Mouse (Mus musculus) gastrocnemius, postnatal 25 days (tissue): ENCODE results near the gene Tmem100. TPM values are rescaled to one million over a fixed set of nuclear protein-coding genes. Genes with fewer than 3 reads are reported as not detected.

Experiments used
- DNase-seq: peaks from one replicate; pipeline ENCODE4 v3.0.0; 2022
- total RNA-seq, 2 experiments: library from RNA; stranded (reverse); gene quantifications; 1 replicate in 1 of 2; 2 replicates in 1 of 2; pipeline ENCODE4 v1.2.3; 2021

Gene Tmem100
- total RNA-seq, 2 experiments from 2014 or later: 6.9 to 15.7 TPM

- DNase-seq: no peak
Measured at GRCm38 (mm10) chr11:90059241-90059640, 29.1 kb downstream of the Tmem100 start.

DNA sequence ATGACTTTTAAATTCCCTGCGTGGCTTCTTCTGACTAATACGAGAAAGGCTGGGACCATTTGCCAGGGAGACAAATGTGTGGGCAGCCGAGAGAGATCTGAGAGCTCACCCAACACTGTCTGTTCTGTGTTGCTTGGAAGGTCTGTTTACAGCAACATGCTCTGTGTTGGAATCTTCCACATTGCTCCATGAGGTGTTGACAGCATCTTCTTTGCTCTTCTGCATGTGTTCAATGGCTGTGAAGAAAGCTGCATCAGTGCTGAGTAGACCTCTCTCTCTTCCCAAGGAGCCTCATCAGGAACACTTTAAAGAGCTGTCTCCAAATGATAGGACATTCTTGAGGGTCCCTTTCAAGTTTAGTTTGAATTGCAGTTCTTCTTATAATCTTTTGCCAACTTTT is 32.5 kb downstream of the Tmem100 start:
- no peak for DNase-seq

DNA sequence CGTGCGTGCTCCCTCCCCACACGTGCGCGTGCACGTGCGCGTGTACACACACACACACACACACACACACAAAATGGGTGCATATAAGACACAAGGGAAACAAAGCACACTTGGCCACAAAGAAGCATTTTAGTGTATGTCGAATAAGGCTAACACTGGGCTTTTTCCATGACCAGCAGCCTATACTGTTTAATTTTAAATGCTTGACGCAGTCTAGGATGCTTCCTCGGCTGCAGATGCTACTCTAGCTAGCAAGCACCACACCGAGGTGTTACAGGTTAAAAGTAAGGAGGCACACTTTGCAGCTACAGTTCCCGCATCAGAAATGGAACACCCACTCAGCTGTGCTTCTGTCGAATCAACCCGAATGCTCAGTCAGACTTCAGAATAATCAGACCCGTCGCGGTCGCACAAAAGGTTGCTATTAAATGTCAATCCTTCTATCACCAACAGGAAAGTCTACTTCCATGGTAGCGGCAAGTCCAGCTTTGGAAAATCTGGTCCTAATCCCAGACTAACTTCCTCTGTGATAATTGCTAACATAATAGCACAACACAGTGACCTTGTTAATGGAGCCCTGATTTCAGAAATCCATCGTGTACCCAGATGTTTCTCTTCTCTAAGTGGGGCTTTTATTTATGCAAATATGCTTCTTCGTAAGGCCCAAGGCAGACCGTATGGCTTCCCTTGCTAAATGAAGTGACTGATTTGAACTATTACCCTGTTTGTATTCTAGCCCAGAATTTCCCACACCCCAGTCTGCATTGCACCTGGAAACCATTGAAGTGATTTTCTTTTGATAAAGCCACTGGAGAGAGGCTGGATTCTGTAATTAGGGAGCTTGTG is 36.5 kb downstream of the Tmem100 start:
- no peak for DNase-seq

DNA sequence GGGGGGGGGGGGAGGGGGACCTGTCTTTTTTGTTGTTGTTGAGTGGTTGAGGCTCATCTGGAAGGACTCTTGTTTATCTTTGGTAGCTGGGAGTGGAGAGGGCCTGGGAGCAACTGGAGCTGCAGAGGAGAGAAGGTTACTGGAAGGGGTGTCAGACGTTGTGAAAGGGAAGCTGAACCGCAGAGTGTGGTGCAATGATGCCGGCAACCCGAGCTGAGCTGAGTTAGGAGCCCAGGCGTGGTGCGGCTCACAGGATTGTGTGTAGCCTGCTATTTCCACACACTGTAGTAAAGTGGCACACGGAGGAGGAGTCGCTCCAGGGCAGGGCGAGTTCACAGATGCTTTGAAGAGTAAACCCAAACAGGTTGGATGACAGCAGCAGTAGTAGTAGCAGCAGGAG is 41.6 kb downstream of the Tmem100 start:
- peak; percentile 79 for DNase-seq

- no peak for DNase-seq
Measured at GRCm38 (mm10) chr11:90073201-90073600, 43.1 kb downstream of the Tmem100 start.

- peak; percentile 20 for DNase-seq
Measured at GRCm38 (mm10) chr11:90076666-90077065, 46.5 kb downstream of the Tmem100 start.

DNA sequence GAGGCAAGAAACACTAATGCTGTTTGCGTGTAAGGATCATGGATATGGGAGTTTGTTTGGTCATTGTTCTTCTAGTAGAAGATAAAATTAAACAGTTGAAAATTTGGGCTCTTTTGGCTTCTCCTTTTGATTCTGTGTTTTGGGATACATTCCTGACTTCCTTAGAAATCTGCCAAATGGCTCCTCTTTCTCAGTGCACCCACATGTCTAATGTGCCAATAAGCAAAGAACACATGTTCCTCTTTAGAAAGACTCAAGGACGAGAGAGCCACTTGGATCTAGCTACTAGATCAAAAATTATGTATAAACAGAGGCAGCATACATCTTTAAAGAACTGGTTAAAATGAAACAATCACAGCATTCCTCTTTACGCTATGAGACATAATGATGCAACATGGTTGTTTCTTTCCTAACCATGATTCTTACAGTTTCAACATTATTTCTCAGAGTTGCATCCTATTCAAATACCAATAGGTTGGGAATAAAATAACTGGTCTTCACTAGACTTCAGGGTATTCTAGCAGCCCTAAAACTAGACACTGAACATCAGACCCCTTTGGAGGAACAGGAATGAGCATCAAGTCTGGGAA is 50.6 kb downstream of the Tmem100 start:
- no peak for DNase-seq

- DNase-seq: no peak
Measured at GRCm38 (mm10) chr11:90081820-90082596, 51.9 kb downstream of the Tmem100 start.

DNA sequence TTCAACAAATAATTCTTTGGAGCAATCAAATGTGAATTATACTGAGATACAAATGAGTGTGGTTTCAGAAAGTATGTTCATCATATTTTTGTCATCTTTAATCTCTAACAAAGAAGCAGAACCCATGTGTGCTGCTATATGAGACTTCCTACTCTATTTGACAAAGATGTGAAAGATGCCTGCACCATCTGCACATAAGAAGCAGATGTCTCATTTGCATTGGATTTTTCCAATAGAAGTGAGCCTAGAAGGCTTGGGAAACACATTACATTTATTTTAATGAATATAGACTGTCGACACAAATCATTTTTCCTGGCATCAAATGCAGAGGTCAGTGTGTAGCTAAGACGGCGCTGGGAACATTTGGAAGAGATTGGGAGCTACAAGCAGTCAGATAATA is 52.9 kb downstream of the Tmem100 start:
- DNase-seq: no peak

GRCm38 (mm10) chr11:90084166-90084565 is 54.0 kb downstream of the Tmem100 start:
- DNase-seq: no peak

Other genes starting within 250 kb of the Tmem100 start
- 1 to 10 TPM; 2.2 to 2.9 TPM for gene Pctp, start 27.5 kb upstream of the Tmem100 start, total RNA-seq
- gene Gm45716, start 157.3 kb downstream of the Tmem100 start, total RNA-seq: 1 to 10 TPM; 1.6 to 2.9 TPM
- 10 to 100 TPM in 1 of 2 experiments, 1 to 10 TPM in 1; 8.9 to 21.8 TPM for gene Mmd, start 219.1 kb downstream of the Tmem100 start, total RNA-seq